Mouse (Mus musculus): ENCODE data around the gene Aldh1l1. TPM values are rescaled to one million over a fixed set of nuclear protein-coding genes. Genes with fewer than 3 reads are reported as not detected.

Gene Aldh1l1
- polyA plus RNA-seq, 2 experiments from 2014 or later = 0.44 to 1.7 TPM

- no peak for ATAC-seq
Observed at GRCm38 (mm10) chr6:90598197-90598596, 112.0 kb downstream of the Aldh1l1 start.

- no peak for ATAC-seq
Observed at GRCm38 (mm10) chr6:90600351-90600750, 114.1 kb downstream of the Aldh1l1 start.

- ATAC-seq = no peak
Observed at GRCm38 (mm10) chr6:90601736-90602135, 115.5 kb downstream of the Aldh1l1 start.

- no peak for ATAC-seq
Observed at GRCm38 (mm10) chr6:90602304-90602703, 116.1 kb downstream of the Aldh1l1 start.

- no peak for ATAC-seq
Observed at GRCm38 (mm10) chr6:90603126-90603525, 116.9 kb downstream of the Aldh1l1 start.

- no peak for ATAC-seq
Observed at GRCm38 (mm10) chr6:90604130-90604529, 117.9 kb downstream of the Aldh1l1 start.

GRCm38 (mm10) chr6:90604533-90605297 lies 118.5 kb downstream of the Aldh1l1 start, which contains the start of gene Slc41a3:
Gene Slc41a3, plus strand, starts transcription at chr6:90604725.
- ATAC-seq = peak; percentile 76

- ATAC-seq = no peak
Observed at GRCm38 (mm10) chr6:90605298-90605665, 119.1 kb downstream of the Aldh1l1 start.

- peak; percentile 55 for ATAC-seq
Observed at GRCm38 (mm10) chr6:90606538-90606937, 120.3 kb downstream of the Aldh1l1 start.

GRCm38 (mm10) chr6:90607196-90607595 lies 121.0 kb downstream of the Aldh1l1 start:
- peak; percentile 38 for ATAC-seq

- no peak for ATAC-seq
Observed at GRCm38 (mm10) chr6:90608186-90608585, 122.0 kb downstream of the Aldh1l1 start.

- ATAC-seq = no peak
Observed at GRCm38 (mm10) chr6:90610248-90610647, 124.0 kb downstream of the Aldh1l1 start.

GRCm38 (mm10) chr6:90613277-90613676 lies 127.0 kb downstream of the Aldh1l1 start:
- ATAC-seq = no peak

GRCm38 (mm10) chr6:90615362-90615761 lies 129.1 kb downstream of the Aldh1l1 start:
- no peak for ATAC-seq

GRCm38 (mm10) chr6:90615991-90616390 lies 129.8 kb downstream of the Aldh1l1 start:
- no peak for ATAC-seq

GRCm38 (mm10) chr6:90616481-90616880 lies 130.3 kb downstream of the Aldh1l1 start:
- no peak for ATAC-seq

GRCm38 (mm10) chr6:90618274-90618673 lies 132.0 kb downstream of the Aldh1l1 start:
- peak; percentile 89 for ATAC-seq

GRCm38 (mm10) chr6:90618821-90619636 lies 132.8 kb downstream of the Aldh1l1 start:
- no peak for ATAC-seq

GRCm38 (mm10) chr6:90619936-90620335 lies 133.7 kb downstream of the Aldh1l1 start:
- ATAC-seq = no peak

- ATAC-seq = no peak
Observed at GRCm38 (mm10) chr6:90620791-90621583, 134.8 kb downstream of the Aldh1l1 start.

GRCm38 (mm10) chr6:90621584-90621890 lies 135.3 kb downstream of the Aldh1l1 start:
- ATAC-seq = no peak

- ATAC-seq = no peak
Observed at GRCm38 (mm10) chr6:90622758-90623455, 136.7 kb downstream of the Aldh1l1 start.
